Mouse (Mus musculus) embryo, embryonic 9.5 days (tissue): ENCODE measurements around the gene Card10.

ENCODE experiments used
- DNase-seq: peaks from one replicate; pipeline ENCODE4 v3.0.0-alpha.2; 2017; ENCODE audit errors: extremely low spot score

Gene Card10

DNA sequence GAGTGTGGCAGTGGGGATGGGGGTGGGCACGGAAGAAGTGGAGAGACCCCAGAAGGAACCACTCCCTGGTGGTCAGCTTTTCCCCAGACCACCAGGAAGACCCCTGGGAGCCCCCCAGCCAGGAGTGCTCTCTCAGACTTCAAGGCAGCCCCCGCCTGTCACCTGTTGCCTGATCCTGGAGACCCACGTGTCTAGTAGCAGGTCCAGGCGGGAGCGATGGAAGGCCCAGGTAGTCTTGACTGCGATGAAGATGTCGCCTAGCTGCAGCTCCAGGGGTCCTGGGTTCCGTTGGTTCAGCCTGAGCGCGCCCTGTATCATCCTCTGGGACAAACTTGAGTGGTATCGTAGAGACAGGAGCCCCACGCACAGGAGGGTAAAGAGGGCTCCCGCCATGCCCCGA, 30.0 kb downstream of the Card10 start:
- no peak for DNase-seq

- DNase-seq, result no peak
Measured at GRCm38 (mm10) chr15:78772368-78772763, 30.5 kb downstream of the Card10 start.

DNA sequence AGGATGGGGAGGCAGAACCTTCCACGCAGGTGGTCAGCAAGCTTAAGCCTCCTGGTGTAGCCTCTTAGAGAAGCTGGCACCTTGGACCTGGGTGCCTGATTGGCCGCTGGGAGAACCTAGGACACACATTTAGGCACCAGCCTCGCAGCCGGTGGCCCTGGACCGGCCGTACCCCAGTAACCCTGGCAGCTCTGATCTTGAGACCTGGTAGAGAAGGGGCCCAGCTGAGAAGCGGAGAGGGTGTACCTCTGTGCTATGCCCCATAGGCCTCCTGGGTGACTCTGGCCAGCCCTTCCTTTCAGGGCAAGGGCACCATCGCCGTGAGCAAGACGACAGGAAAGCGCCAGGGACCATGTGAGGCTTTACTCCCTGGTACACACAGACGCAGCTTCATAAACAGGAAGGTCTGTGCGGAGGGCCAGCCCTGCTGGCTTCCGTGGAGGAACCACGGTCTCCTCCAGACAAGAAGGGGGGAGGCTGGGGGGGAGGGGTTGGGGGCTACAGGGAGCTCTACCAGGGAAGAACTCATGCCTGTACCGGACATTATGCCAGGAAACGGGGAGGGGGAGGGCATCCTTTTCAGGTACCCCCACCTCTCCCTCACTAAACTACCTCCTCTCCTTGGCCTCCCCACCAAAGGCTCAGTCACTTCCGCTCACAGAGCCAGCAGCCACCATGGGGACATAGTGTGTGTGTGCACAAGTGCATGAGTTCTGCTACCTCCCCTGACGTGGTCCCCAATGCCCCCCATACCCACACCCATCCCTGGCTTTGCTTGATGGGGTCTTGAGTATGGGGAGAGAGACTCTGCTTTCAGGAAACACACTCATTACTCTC, 31.1 kb downstream of the Card10 start:
- DNase-seq, result no peak

DNA sequence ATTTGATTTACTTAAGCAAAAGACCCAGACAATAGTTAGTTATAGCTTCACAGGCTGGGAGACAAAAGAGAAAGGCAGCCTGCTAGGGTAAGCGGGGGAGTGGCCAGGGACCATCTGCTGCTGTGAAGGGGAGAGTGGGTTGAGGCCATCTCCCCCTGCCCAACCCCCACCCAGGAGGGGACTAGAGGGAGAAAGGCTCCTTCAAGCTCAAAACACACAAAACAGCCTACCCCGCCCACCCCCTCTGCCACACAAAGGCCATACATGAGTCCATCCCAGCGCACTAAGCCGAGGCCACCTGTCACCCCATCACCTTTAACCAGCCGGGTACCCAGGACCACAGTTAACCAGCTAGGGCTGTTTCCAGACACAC, 31.9 kb downstream of the Card10 start:
- DNase-seq, result peak; percentile 73

DNA sequence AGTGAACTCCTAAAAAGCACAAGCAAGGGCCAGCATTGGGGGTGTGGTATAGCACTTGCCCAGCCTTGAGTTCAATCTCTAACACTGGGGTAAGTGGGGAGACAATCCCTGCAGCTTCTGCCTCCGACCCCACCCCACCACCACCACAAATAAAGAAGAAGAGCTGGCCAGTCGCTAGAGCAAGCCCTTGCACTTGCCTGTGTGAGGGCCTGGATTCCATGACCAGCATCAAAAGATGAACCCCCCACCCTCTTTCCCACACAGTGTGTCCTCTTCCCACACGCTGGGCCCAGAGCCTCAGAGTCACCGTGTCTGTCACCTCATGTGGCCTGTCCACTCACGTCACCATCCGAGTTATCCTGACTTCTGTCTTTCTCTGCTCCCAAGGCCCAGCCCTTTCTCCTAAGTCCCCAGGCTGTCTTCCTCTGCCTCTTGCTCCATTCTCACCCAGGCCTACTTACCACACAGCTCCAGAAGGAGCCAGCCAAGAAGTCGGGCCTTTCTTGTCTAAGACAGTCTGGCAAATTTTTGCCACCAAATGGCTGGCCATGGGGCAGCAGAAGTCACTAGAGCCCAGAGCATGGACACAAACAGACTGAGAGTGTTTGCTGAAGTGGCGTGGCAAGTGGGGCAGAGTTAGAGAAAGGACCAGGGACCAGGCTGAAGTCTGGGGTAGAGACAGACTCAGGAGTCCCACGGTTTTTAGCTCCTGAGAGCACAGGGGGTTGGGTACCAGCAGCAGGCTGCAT, 32.4 kb downstream of the Card10 start:
- DNase-seq, result no peak

DNA sequence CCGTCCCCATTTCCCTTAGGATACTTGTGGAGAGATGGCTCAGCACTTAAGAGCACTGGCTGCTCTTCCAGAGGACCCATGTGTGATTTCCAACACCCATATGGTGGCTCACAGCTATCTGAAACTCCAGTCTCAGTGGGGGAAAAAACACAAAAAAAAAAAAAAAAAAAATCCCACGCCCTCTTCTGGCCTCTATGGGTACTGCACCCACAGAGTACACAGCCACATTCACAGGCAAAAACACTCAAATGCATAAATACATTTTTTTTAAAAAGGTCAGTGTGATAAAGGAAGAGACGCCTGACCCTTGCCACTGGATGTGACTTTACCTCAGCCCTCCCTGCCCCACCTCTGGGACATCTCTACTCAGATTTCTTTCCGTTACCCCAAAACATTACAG, 33.8 kb downstream of the Card10 start:
- DNase-seq, result no peak

DNA sequence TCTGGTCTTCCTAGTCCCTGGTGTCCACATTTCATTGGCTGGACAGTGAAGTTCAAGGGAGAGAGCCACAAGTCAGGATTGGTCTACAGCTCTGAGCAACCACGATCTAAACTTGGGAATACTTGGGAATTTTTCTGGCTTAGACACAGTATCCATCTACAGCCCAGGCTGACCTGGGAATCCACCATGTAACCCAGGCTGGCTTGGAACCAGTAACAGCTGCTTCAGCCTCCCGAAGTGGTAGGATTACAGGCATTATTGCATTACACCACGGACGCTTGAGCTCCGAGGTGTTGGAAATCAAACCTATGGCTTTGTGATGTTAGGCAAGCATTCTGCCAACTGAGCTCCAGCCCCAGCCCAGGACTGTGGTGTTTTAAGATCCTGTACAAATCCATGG, 39.1 kb downstream of the Card10 start:
- DNase-seq, result no peak

DNA sequence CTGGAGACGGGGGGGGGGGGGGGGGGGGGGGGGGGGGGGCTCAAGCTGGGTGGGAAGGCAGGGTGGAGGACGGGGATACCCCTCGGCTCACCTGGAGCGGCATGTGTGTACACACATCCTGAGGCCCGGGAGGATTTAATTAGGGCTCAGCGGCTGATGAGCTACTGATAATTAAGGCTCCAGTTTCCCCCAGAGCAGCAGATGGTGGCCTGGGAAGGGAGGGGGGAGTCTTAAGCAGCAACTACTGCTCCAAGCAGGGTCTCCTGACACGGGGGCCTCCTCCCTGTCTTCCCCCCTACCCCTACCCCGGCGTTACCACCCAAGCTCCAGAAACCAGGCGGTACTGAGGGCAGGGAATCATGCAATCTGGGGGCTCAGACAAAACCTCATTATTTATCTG, 39.6 kb downstream of the Card10 start:
- DNase-seq, result no peak

GRCm38 (mm10) chr15:78761112-78761511, 41.7 kb downstream of the Card10 start:
- no peak for DNase-seq

DNA sequence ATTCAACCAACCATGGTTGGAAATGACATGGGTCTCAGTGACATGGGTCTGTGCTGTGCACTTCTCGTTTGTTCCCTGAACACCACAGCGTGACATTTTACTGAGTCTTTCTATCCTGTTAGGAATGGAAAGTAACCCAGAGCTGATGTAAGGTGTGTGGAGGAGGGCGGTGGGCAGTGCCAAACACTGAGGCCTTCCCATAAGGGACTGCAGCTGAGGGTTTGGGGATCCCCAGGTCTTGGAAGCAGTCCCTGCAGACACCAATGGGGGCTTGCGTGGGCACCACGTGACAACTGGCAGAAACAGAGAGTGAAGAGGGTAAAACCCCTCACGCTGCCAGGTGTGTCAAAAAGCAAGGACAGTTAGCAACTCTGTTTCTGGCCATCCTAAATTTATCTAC, 44.7 kb downstream of the Card10 start:
- no peak for DNase-seq

GRCm38 (mm10) chr15:78755966-78756725, 46.7 kb downstream of the Card10 start:
- no peak for DNase-seq

GRCm38 (mm10) chr15:78755226-78755625, 47.6 kb downstream of the Card10 start:
- no peak for DNase-seq

DNA sequence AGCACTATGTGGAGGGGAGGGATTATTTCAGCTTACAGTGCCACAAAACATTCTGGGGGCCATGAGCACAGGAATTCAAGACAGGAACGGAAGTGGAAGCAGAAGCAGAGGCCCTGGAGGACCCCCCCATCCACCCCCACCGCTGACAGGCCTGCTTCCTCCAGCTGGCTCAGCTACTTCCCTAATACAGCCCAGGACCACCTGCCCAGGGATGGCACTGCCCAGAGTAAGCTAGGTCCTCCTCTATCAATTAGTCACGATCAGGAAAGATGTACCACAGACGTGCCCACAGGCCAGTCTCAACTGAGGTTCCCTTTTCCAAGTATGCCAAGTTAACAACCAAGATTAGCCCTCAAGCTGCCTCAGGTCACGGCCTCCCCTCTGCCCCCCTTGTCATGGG, 48.7 kb downstream of the Card10 start:
- DNase-seq, result no peak

- DNase-seq, result no peak
Measured at GRCm38 (mm10) chr15:78752991-78753390, 49.9 kb downstream of the Card10 start.

DNA sequence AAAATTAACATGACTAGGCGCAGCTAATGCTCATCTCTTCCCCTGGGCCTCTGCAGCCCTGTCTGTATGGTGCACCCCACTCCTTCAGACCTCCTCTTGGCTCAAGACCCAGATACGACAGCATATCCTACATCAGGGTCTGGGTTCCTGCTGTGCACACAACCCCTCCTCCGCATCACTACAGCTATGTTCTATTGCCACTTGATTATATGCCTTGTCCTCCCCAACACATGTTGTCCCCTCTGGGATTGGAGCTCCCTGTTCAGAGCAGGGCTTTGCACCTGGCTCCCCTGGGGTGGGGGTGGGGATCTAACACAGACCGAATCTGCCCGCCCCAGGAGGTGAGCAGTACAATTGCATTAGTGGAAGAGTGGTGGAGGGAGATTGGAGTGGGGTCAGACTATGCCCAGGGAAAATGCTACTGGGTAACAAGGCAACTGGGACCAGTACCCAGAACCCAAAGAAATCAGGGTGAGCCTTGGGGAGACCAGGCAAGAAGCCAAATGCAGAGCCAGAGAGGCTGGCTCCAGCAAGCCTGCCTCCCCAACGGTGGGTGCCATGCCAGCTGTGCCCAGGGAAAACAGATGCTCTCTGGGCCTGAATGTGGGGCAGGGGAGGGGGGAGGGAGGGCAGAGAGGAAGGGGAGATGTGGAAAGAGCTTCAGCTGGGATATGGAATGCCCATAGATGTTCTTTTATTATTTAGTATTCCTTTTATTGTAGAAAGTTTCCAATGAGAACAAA, 52.1 kb downstream of the Card10 start:
- DNase-seq, result no peak

DNA sequence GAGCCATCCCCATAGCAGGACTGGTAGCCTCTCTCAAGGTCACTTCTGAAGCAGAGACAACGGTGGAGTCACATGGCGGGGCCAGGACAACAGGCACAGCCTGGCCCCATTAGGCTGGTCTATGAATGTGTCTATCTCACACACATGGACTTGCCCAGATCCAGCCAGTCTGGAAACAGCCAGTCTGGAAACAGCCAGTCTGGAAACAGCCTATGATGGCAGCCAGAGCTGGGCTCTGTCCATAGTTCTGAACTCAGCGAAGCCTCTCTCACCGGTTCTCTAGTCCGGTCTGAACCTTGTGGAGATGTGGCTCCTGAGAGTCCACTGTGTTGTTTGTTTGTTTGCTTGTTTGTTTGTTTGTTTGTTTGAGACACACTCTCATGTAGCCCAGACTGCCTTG, 53.0 kb downstream of the Card10 start:
- DNase-seq, result peak; percentile 28

GRCm38 (mm10) chr15:78744206-78744605, 58.6 kb downstream of the Card10 start:
- DNase-seq, result peak; percentile 79

- DNase-seq, result no peak
Measured at GRCm38 (mm10) chr15:78742831-78743230, 60.0 kb downstream of the Card10 start.

GRCm38 (mm10) chr15:78740662-78741061, 62.2 kb downstream of the Card10 start:
- DNase-seq, result no peak

- no peak for DNase-seq
Measured at GRCm38 (mm10) chr15:78737146-78737545, 65.7 kb downstream of the Card10 start.

- no peak for DNase-seq
Measured at GRCm38 (mm10) chr15:78736681-78737100, 66.2 kb downstream of the Card10 start.

- no peak for DNase-seq
Measured at GRCm38 (mm10) chr15:78736181-78736579, 66.7 kb downstream of the Card10 start.
